Mouse (Mus musculus): ENCODE measurements around the gene Hdac9.

DNA sequence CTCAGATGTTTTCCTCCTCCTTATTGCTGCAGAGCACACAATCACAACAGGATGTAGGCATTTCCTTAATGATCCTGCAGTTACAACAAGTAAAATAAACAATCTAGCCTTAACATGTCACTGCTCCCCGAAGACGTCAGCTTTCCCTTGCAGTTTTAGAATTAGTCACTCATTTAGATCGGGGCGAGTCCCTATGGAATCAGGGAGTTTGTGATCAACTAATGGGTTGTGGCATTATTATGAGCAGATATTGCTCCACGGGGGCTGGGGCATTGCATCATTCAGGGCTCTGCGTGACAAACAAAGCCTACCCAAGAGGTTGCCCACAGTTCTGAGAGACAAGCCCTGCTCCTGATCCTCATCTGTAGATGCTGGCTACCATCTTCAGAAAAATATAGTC, 96.7 kb downstream of the Hdac9 start:
- no peak for TF ChIP-seq CTCF (IDR thresholded peaks at IDR 0.05; ENCODE audit: borderline replicate concordance, extremely low read depth, insufficient read depth, insufficient read length)
- no peak for TF ChIP-seq POLR2A (IDR thresholded peaks at IDR 0.05; ENCODE audit: borderline replicate concordance, extremely low read depth, insufficient read depth, insufficient read length, poor library complexity, severe bottlenecking)

All from brain, embryonic 14.5 days (tissue).